9 mouse cellular contexts compared by ENCODE assay signal in the genomic region with DNA sequence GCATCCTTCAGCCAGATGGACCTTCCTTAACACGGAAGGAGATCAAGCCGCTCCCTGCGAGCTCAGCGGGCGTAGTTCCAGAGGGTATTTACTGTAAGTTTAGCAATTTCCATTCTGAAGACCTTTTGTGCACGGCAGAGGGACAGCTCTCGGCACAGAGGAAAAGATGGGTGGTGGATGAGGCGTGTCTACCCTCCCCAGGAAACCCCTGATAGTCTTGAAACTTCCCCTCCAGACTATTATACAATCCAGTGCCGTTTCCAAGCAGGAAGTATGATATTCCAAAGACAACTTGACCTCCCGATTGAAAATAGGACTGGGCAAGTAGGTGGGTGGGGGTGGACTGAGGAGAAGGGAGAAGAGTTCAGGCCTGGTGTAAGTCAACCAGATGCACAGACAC.
DNase-seq lines count a peak whose midpoint lies in the region; ATAC-seq and TF ChIP-seq lines count a peak whose summit lies in the region.
"Had no signal": no experiment of that assay in that cellular context is flagged by ENCODE, and none has a peak within 500 bp of the region (broad histone marks: within the 10 kb centered on the region; RNA-seq: fewer than 3 reads in every experiment).

No protein-coding gene starts in this region.

- no peak overlapping the region for H3K9ac ChIP-seq in liver, postnatal 0 days (replicated peaks)
- H3K9ac ChIP-seq: hindbrain, embryonic 15.5 days had no signal

- intact Hi-C loops in heart, postnatal 14 days (cut with DNase I), result loop anchor here (5.0 kb wide), 1 partner anchor 343 kb away; no protein-coding TSS in a partner anchor

- peak overlapping the region; percentile 54 for H3K27ac ChIP-seq in brown adipose tissue, adult 24 weeks (replicated peaks; ENCODE audit: low read depth, low read length)
- H3K27ac ChIP-seq in liver, postnatal 0 days (ENCODE audit: low read depth), result no peak overlapping the region
- H3K27ac ChIP-seq: hindbrain, embryonic 15.5 days had no signal

- no peak overlapping the region for H3K4me3 ChIP-seq in brown adipose tissue, adult 24 weeks (ENCODE audit: insufficient read depth, low read depth, low read length)
- H3K4me3 ChIP-seq in liver, postnatal 0 days (ENCODE audit: low read depth, low read length), result no peak overlapping the region
- H3K4me3 ChIP-seq: hindbrain, embryonic 15.5 days had no signal

- no peak for TF ChIP-seq CTCF in liver, postnatal 0 days (IDR thresholded peaks at IDR 0.05; ENCODE audit: low read depth)

- ATAC-seq in liver, postnatal 0 days, result 0 out of 2 replicates have a peak, but pooled peaks have one; percentile 21

- H3K9me3 ChIP-seq in liver, postnatal 0 days (ENCODE audit: low read length), result no peaks in the 10 kb centered on the region
- H3K9me3 ChIP-seq: hindbrain, embryonic 15.5 days had no signal

- peaks cover 16% of the 10 kb centered on the region for H3K4me1 ChIP-seq in brown adipose tissue, adult 24 weeks (ENCODE audit: control insufficient read depth, insufficient read depth, insufficient read length, low read length)
- H3K4me1 ChIP-seq in liver, postnatal 0 days (ENCODE audit: insufficient read depth), result peaks cover 3% of the 10 kb centered on the region; the same call in 1 of the 2 replicates
- H3K4me1 ChIP-seq: hindbrain, embryonic 15.5 days had no signal

- TF ChIP-seq EP300 in liver, postnatal 0 days (IDR thresholded peaks at IDR 0.05; ENCODE audit: low read depth), result no peak

- H3K36me3 ChIP-seq in liver, postnatal 0 days (replicated peaks; ENCODE audit: insufficient read depth, low read length), result no peaks in the 10 kb centered on the region
- H3K36me3 ChIP-seq: hindbrain, embryonic 15.5 days had no signal

- DNase-seq in adrenal gland, postnatal 10 days, result peak; percentile 25
- DNase-seq in heart, postnatal 14 days, result peak; percentile 43 to 55
- DNase-seq in liver, postnatal 0 days, result no peak
- no peak for DNase-seq in testis, postnatal 14 days (ENCODE audit: low spot score)
- no peak for DNase-seq in cerebellum, postnatal 25 days
- DNase-seq in spleen, postnatal 36 days (ENCODE audit: low spot score in 2 of 2), result no peak
- no peak for DNase-seq in urinary bladder, adult 18-20 months (ENCODE audit: low spot score in 2 of 2)

- 0 out of 2 replicates have a peak, but pooled peaks cover 3% of the 10 kb centered on the region for H3K27me3 ChIP-seq in liver, postnatal 0 days (ENCODE audit: insufficient read depth, low read length)

- WGBS in liver, postnatal 0 days (ENCODE audit: insufficient replicate concordance), result 66% methylated on average over 10 of the region's 10 CpGs

- no peak overlapping the region for H3K4me2 ChIP-seq in liver, postnatal 0 days (ENCODE audit: low read depth, low read length)
- H3K4me2 ChIP-seq: hindbrain, embryonic 15.5 days had no signal

Comparison
In these comparisons a context has a peak if more than half of its experiments do, and no peak if none do; other contexts are left out.
1. DNase-seq: peak in adrenal gland, postnatal 10 days (single experiment) and heart, postnatal 14 days (2 of 2); none in liver, postnatal 0 days (single experiment), testis, postnatal 14 days (single experiment), cerebellum, postnatal 25 days (0 of 2), spleen, postnatal 36 days (0 of 2) and urinary bladder, adult 18-20 months (0 of 2).